Mouse (Mus musculus): ENCODE results near the gene Csdc2.

GRCm38 (mm10) chr15:81961078-81961451 is 24.5 kb downstream of the Csdc2 start:
- no peak for TF ChIP-seq CTCF (IDR thresholded peaks at IDR 0.05; ENCODE audit: extremely low read depth, insufficient read depth, low read length)
- no peak for TF ChIP-seq POLR2A (IDR thresholded peaks at IDR 0.05; ENCODE audit: extremely low read depth, insufficient read depth, low read length)
